Mouse (Mus musculus) natural killer cell, adult 2 months (primary cell): ENCODE results near the gene Rcor3.

ENCODE experiments used
- DNase-seq, 2 experiments: peaks; one replicate each; pipeline ENCODE4 v3.0.0; 2022; ENCODE audit warnings: low spot score in 2 of 2

Rcor3 gene

GRCm38 (mm10) chr1:192094451-192095170 is 43.3 kb downstream of the Rcor3 start:
- peak; percentile 52 to 70 for DNase-seq

DNA sequence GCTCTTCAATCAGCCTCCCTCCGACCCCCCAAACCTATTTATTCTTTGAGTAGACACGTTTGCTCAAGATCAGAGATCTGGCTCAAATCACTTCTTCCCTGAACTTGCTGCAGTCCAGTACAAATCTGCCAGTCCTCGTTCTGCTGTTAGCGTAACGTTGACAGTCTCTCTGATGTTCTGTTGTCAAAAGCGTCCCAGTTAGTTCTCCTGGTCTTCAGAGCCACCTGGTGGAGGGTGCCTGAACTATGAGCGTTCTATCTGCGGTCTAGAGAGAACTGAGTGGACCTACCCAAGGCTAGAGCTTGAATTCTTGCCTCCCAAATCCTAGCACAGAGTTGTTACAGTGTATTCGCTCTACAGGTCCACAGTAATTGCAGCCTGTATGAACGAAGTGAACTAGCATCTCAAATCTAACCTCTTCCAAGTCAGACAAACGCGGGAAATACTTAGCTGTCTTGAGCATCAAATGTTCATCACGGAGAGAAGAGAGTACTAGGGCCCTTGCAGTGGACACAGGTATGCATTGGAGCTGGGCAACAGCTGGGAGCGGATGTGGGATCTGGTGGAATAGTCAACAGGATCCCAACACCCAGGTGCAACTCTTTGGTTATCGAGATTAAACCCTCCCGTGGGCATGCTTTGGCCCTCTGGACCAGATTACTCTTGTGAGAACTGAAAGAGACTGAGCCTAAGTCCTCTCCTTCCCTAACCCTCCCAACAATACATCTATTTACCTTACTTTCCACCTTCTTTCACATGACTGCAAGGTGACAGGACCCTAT is 44.8 kb downstream of the Rcor3 start:
- peak; percentile 77 to 88 for DNase-seq

- peak; percentile 95 to 98 for DNase-seq
These were observed 45.8 kb downstream of the Rcor3 start, which contains the start of gene Traf5 for GRCm38 (mm10) chr1:192091806-192092772. TSS of gene Traf5 (minus strand) at chr1:192092559.

GRCm38 (mm10) chr1:192090689-192091567 is 46.9 kb downstream of the Rcor3 start:
- peak; percentile 24 to 55 for DNase-seq

- DNase-seq = no peak
These were observed 47.6 kb downstream of the Rcor3 start for GRCm38 (mm10) chr1:192090281-192090680.

GRCm38 (mm10) chr1:192089208-192090166 is 48.4 kb downstream of the Rcor3 start:
- peak in 1 of 2 experiments; percentile 55 for DNase-seq

DNA sequence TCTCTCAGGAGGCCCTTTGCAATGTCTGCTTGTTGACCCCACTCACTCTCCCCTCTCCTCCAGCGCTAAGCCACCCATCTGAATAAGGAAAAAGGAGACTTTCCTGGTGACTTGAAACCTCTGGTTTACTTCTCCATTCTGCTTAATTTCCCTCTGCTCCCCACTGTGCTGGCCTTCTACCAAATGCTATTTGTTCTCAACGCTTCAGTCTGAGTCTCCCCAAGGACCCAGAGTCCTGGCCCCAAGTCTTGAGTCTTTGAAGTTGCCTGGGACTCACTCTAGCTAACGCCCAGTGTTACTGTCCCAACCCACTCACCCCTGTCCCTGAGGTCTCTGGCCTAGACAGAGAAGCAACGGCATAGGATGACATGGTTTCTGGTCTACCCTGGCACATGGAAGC is 49.9 kb downstream of the Rcor3 start:
- DNase-seq = no peak

GRCm38 (mm10) chr1:192087098-192087497 is 50.8 kb downstream of the Rcor3 start:
- no peak for DNase-seq

- peak in 1 of 2 experiments; percentile 62 for DNase-seq
These were observed 51.4 kb downstream of the Rcor3 start for GRCm38 (mm10) chr1:192086279-192087037.

GRCm38 (mm10) chr1:192085218-192085617 is 52.6 kb downstream of the Rcor3 start:
- no peak for DNase-seq

- no peak for DNase-seq
These were observed 55.2 kb downstream of the Rcor3 start for GRCm38 (mm10) chr1:192082646-192083045.

DNA sequence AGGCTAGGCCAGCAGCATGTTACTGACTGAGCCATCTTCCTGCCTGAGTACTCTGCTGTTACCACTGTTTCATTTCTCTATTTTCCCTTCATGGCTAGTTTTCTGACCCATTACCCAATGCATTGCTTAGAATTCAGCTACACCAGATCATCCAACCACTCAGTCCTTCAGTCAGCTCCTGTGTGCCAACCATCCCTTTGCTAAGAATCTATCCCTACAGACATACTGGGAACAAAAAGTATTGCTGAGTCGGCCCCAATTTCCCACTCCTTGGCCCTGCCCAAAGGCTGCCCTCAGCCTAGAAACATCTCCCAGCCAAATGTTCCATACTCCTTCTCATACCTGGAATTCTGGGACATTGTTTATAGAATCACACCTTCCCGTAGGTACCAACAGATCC is 56.7 kb downstream of the Rcor3 start:
- no peak for DNase-seq

DNA sequence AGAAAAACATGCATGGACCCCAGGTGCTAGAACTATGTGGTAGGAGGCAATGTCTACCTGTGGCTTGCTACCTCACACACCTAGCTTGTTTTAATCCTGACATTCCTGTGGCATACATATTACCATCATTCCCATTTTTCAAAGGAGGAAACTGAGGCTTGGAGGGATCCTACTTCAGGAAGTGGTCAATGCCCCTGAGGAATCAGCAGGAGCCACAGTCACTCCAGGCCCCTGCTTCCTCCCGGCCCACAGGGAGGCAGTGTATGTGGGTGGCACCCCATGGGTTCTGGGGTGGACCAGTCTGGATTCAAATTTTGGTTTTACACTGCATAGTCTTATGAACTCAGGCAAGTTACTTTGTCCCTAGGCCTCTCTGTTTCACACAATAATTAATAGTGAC is 58.7 kb downstream of the Rcor3 start:
- DNase-seq = no peak

- peak; percentile 35 to 73 for DNase-seq
These were observed 59.5 kb downstream of the Rcor3 start for GRCm38 (mm10) chr1:192078406-192078805.

DNA sequence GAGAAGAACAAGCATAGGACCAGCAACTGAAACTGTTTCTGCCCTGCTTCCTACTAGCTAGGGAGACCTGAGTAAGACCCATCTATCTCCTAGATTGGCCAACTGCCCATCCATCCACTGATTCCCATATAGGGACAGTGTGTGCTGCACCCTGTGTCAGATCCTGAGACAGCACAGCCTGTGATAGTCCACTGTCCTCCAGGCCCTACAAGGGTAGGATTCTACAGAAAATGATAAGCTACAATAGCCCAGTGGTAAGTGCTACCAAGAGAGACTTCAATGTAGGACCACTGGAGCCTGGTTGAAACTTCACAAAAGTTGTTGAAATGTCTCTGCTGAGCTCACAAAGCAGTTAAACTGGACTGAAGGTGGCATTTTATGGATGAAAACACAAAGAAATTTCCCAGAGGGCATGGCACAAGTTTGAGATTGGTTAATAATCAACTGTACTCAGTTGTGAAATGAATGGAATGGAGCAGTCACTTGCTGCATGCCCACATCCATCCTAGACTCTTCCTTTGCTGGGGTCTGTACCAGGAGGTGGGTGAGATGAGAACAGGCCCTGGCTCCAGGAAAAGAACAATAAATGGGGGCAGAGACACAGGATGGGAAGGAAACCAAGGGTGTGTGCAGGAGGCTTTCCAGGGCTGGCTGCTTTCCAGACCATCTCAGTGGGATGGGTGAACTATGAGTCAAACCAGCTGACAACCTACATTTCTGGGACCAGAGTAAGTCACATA is 60.9 kb downstream of the Rcor3 start:
- DNase-seq = no peak

DNA sequence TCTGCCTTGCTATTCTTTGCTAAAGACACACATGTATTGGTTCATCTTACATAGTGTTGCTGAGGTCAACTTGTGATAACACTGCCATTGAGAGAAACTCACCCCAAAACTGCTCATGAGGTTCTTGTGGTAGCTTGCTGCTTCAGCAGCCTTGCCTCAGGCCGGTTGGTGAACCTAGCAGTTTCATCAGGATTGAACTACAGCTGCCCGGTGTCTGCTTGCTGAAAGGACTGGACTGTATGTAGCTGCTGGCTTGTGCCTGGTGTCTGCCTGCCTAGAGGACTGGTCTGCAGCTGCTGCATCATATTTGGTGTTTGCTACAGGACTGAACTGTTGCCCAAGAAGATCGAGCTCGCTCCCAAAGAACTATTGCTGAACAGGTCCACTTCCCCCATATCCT is 61.8 kb downstream of the Rcor3 start:
- no peak for DNase-seq

- DNase-seq = no peak
These were observed 63.0 kb downstream of the Rcor3 start for GRCm38 (mm10) chr1:192074824-192075223.

GRCm38 (mm10) chr1:192072426-192072825 is 65.4 kb downstream of the Rcor3 start:
- DNase-seq = no peak
